Comparison of ENCODE assay signal across 35 mouse cellular contexts in genomic region chr3:106174971-106175370, GRCm38 (mm10). TPM values are rescaled to one million over a fixed set of nuclear protein-coding genes. Genes with fewer than 3 reads are reported as not detected.
"Had no signal": no experiment of that assay in that cellular context is flagged by ENCODE, and none has a peak within 500 bp of the region (broad histone marks: within the 10 kb centered on the region; RNA-seq: fewer than 3 reads in every experiment).

No protein-coding gene starts in this region.

RNA-seq across cellular contexts. Expression of gene Chil3, which starts 7.6 kb away (rescaled TPM):
- total RNA-seq: heart, postnatal 10 days; hindbrain, postnatal 0 days; layer of hippocampus, adult 18-20 months; layer of hippocampus, adult 2 months; layer of hippocampus, adult 8-10 months; layer of hippocampus, postnatal 14 days; layer of hippocampus, postnatal 25 days; layer of hippocampus, postnatal 36 days; left cerebral cortex, adult 18-20 months had no signal
- polyA plus RNA-seq: heart, embryonic 10.5 days; heart, embryonic 11.5 days; heart, embryonic 12.5 days; heart, embryonic 13.5 days; heart, embryonic 14.5 days; hindbrain, embryonic 10.5 days; hindbrain, embryonic 11.5 days; hindbrain, embryonic 12.5 days; hindbrain, embryonic 13.5 days; hindbrain, embryonic 14.5 days; hindbrain, embryonic 15.5 days; inflammation-experienced regulatory T-cells, adult 6 months; intestine, embryonic 14.5 days; kidney, embryonic 14.5 days had no signal

RNA-seq across cellular contexts. Expression of gene Chil4, which starts 44.3 kb away (rescaled TPM):
- total RNA-seq: heart, postnatal 10 days; heart, postnatal 14 days; heart, postnatal 25 days; heart, postnatal 36 days; heart, postnatal 4 days; hematopoietic stem cell, adult 5-6 weeks; hindbrain, postnatal 0 days; layer of hippocampus, adult 18-20 months; layer of hippocampus, adult 2 months; layer of hippocampus, adult 8-10 months; layer of hippocampus, postnatal 10 days; layer of hippocampus, postnatal 14 days; layer of hippocampus, postnatal 25 days; layer of hippocampus, postnatal 36 days; left cerebral cortex, adult 18-20 months had no signal
- polyA plus RNA-seq: heart, embryonic 10.5 days; heart, embryonic 11.5 days; heart, embryonic 12.5 days; heart, embryonic 13.5 days; heart, embryonic 14.5 days; heart, embryonic 15.5 days; heart, postnatal 0 days; hindbrain, embryonic 10.5 days; hindbrain, embryonic 11.5 days; hindbrain, embryonic 12.5 days; hindbrain, embryonic 13.5 days; hindbrain, embryonic 14.5 days; hindbrain, embryonic 16.5 days; inflammation-experienced regulatory T-cells, adult 6 months; intestine, embryonic 14.5 days; intestine, embryonic 15.5 days; intestine, embryonic 16.5 days; intestine, postnatal 0 days; kidney, embryonic 14.5 days had no signal
